Mouse (Mus musculus) cortical plate, adult 2 months (tissue): ENCODE measurements around the gene Prkce.

Source experiments
- CTCF ChIP-seq: fragments of 200-500 bp; IDR thresholded peaks from 2 replicates; pipeline ENCODE4 v1.5.1; 2011; ENCODE audit warnings: mild to moderate bottlenecking, control low read depth, low read length; ENCODE audit not compliant: insufficient read depth; ENCODE audit errors: extremely low read depth
- POLR2A ChIP-seq: fragments of 200-500 bp; IDR thresholded peaks from 2 replicates; pipeline ENCODE4 v1.6.1; 2011; ENCODE audit warnings: mild to moderate bottlenecking, low read length, control low read depth; ENCODE audit not compliant: insufficient read depth; ENCODE audit errors: extremely low read depth

- TF ChIP-seq CTCF: no peak
- TF ChIP-seq POLR2A: no peak
These were observed 384.4 kb downstream of the Prkce start for GRCm38 (mm10) chr17:86551995-86552394.
